Mouse (Mus musculus): ENCODE results near the gene Stk40. TPM values are rescaled to one million over a fixed set of nuclear protein-coding genes. Genes with fewer than 3 reads are reported as not detected.

Gene Stk40
- polyA plus RNA-seq, 1 experiment from 2014 or later, result 37.7 TPM

GRCm38 (mm10) chr4:126115871-126116521 lies 12.2 kb downstream of the Stk40 start:
- WGBS, result 52% methylated on average over 6 of the region's 6 CpGs

GRCm38 (mm10) chr4:126117116-126117515 lies 13.4 kb downstream of the Stk40 start:
- no peaks in the 10 kb centered on the region for H3K27me3 ChIP-seq (ENCODE audit: control insufficient read depth, insufficient read depth, low read depth, low read length)
- ATAC-seq (ENCODE audit: low read depth), result no peak; the same call in 1 of the 2 replicates
- H3K4me3 ChIP-seq (ENCODE audit: low read length), result no peak overlapping the region
- WGBS, result 60% methylated on average over 8 of the region's 8 CpGs
- H3K4me2 ChIP-seq (ENCODE audit: low read depth, low read length), result no peak overlapping the region
- H3K4me1 ChIP-seq (replicated peaks; ENCODE audit: control insufficient read depth, insufficient read depth, low read length), result peaks cover 29% of the 10 kb centered on the region
- H3K27ac ChIP-seq (ENCODE audit: low read length), result peak overlapping the region; percentile 28
- peaks cover 13% of the 10 kb centered on the region for H3K36me3 ChIP-seq (ENCODE audit: control insufficient read depth, insufficient read depth, low read length)
- peaks cover 2% of the 10 kb centered on the region; the same call in 1 of the 2 replicates for H3K9me3 ChIP-seq (ENCODE audit: control insufficient read depth, low read length)
- H3K9ac ChIP-seq (ENCODE audit: low read length), result no peak overlapping the region

More at GRCm38 (mm10) chr4:126115871-126116521, 12.2 kb downstream of the Stk40 start:
- Histone ChIP-seq H3K36me3 (ENCODE audit: control insufficient read depth, insufficient read depth, low read length) (peaks cover 5% of the 10 kb centered on the region), H3K9ac (ENCODE audit: low read length) (no peak overlapping the region), H3K27me3 (ENCODE audit: control insufficient read depth, insufficient read depth, low read depth, low read length) (no peaks in the 10 kb centered on the region), H3K4me1 (replicated peaks; ENCODE audit: control insufficient read depth, insufficient read depth, low read length) (peaks cover 38% of the 10 kb centered on the region), H3K27ac (ENCODE audit: low read length) (peak overlapping the region; percentile 3; the same call in 1 of the 2 replicates), H3K9me3 (ENCODE audit: control insufficient read depth, low read length) (no peaks in the 10 kb centered on the region), H3K4me3 (ENCODE audit: low read length) (no peak overlapping the region), H3K4me2 (ENCODE audit: low read depth, low read length) (no peak overlapping the region)
- ATAC-seq (ENCODE audit: low read depth), result no peak; the same call in 1 of the 2 replicates

- 74% methylated on average over 4 of the region's 4 CpGs for WGBS
- no peak overlapping the region for H3K4me3 ChIP-seq (ENCODE audit: low read length)
Observed at GRCm38 (mm10) chr4:126118651-126119050, 14.9 kb downstream of the Stk40 start.

GRCm38 (mm10) chr4:126119051-126119450 lies 15.3 kb downstream of the Stk40 start:
- Histone ChIP-seq H3K4me1 (replicated peaks; ENCODE audit: control insufficient read depth, insufficient read depth, low read length) (peaks cover 26% of the 10 kb centered on the region), H3K36me3 (ENCODE audit: control insufficient read depth, insufficient read depth, low read length) (peaks cover 13% of the 10 kb centered on the region), H3K9me3 (ENCODE audit: control insufficient read depth, low read length) (peaks cover 2% of the 10 kb centered on the region; the same call in 1 of the 2 replicates), H3K27ac (ENCODE audit: low read length) (no peak overlapping the region), H3K27me3 (ENCODE audit: control insufficient read depth, insufficient read depth, low read depth, low read length) (no peaks in the 10 kb centered on the region), H3K4me3 (ENCODE audit: low read length) (no peak overlapping the region), H3K4me2 (ENCODE audit: low read depth, low read length) (no peak overlapping the region), H3K9ac (ENCODE audit: low read length) (no peak overlapping the region)
- ATAC-seq (ENCODE audit: low read depth), result no peak
- WGBS, result 65% methylated on average over 1 of the region's 1 CpGs

More at GRCm38 (mm10) chr4:126118651-126119050, 14.9 kb downstream of the Stk40 start:
- Histone ChIP-seq H3K4me1 (replicated peaks; ENCODE audit: control insufficient read depth, insufficient read depth, low read length) (peaks cover 29% of the 10 kb centered on the region), H3K9ac (ENCODE audit: low read length) (0 out of 2 replicates have a peak overlapping the region, but pooled peaks have one; percentile 6), H3K36me3 (ENCODE audit: control insufficient read depth, insufficient read depth, low read length) (peaks cover 13% of the 10 kb centered on the region), H3K4me2 (ENCODE audit: low read depth, low read length) (no peak overlapping the region), H3K27ac (ENCODE audit: low read length) (no peak overlapping the region), H3K27me3 (ENCODE audit: control insufficient read depth, insufficient read depth, low read depth, low read length) (no peaks in the 10 kb centered on the region), H3K9me3 (ENCODE audit: control insufficient read depth, low read length) (peaks cover 2% of the 10 kb centered on the region; the same call in 1 of the 2 replicates)
- ATAC-seq (ENCODE audit: low read depth), result no peak

- no peak for ATAC-seq (ENCODE audit: low read depth)
- H3K36me3 ChIP-seq (ENCODE audit: control insufficient read depth, insufficient read depth, low read length), result peaks cover 21% of the 10 kb centered on the region
- WGBS, result 88% methylated on average over 5 of the region's 5 CpGs
- peaks cover 2% of the 10 kb centered on the region; the same call in 1 of the 2 replicates for H3K9me3 ChIP-seq (ENCODE audit: control insufficient read depth, low read length)
- peaks cover 26% of the 10 kb centered on the region for H3K4me1 ChIP-seq (replicated peaks; ENCODE audit: control insufficient read depth, insufficient read depth, low read length)
- no peak overlapping the region for H3K27ac ChIP-seq (ENCODE audit: low read length)
- H3K4me3 ChIP-seq (ENCODE audit: low read length), result no peak overlapping the region
- no peak overlapping the region for H3K9ac ChIP-seq (ENCODE audit: low read length)
- H3K4me2 ChIP-seq (ENCODE audit: low read depth, low read length), result no peak overlapping the region
- H3K27me3 ChIP-seq (ENCODE audit: control insufficient read depth, insufficient read depth, low read depth, low read length), result no peaks in the 10 kb centered on the region
Observed at GRCm38 (mm10) chr4:126120052-126120451, 16.3 kb downstream of the Stk40 start.

- Histone ChIP-seq H3K27me3 (ENCODE audit: control insufficient read depth, insufficient read depth, low read depth, low read length) (no peaks in the 10 kb centered on the region), H3K27ac (ENCODE audit: low read length) (no peak overlapping the region), H3K4me3 (ENCODE audit: low read length) (no peak overlapping the region), H3K9me3 (ENCODE audit: control insufficient read depth, low read length) (peaks cover 2% of the 10 kb centered on the region; the same call in 1 of the 2 replicates), H3K4me2 (ENCODE audit: low read depth, low read length) (no peak overlapping the region), H3K36me3 (ENCODE audit: control insufficient read depth, insufficient read depth, low read length) (peaks cover 23% of the 10 kb centered on the region), H3K9ac (ENCODE audit: low read length) (no peak overlapping the region), H3K4me1 (replicated peaks; ENCODE audit: control insufficient read depth, insufficient read depth, low read length) (peaks cover 24% of the 10 kb centered on the region)
- WGBS, result 81% methylated on average over 2 of the region's 2 CpGs
- ATAC-seq (ENCODE audit: low read depth), result no peak
Observed at GRCm38 (mm10) chr4:126120506-126120905, 16.7 kb downstream of the Stk40 start.

- no peaks in the 10 kb centered on the region for H3K27me3 ChIP-seq (ENCODE audit: control insufficient read depth, insufficient read depth, low read depth, low read length)
- 56% methylated on average over 10 of the region's 10 CpGs for WGBS
- H3K4me3 ChIP-seq (ENCODE audit: low read length), result no peak overlapping the region
- 0 out of 2 replicates have a peak overlapping the region, but pooled peaks have one; percentile 3 for H3K27ac ChIP-seq (ENCODE audit: low read length)
- H3K4me1 ChIP-seq (replicated peaks; ENCODE audit: control insufficient read depth, insufficient read depth, low read length), result peaks cover 7% of the 10 kb centered on the region; the same call in 1 of the 2 replicates
- no peak overlapping the region for H3K9ac ChIP-seq (ENCODE audit: low read length)
- H3K4me2 ChIP-seq (ENCODE audit: low read depth, low read length), result no peak overlapping the region
- H3K9me3 ChIP-seq (ENCODE audit: control insufficient read depth, low read length), result peaks cover 2% of the 10 kb centered on the region; the same call in 1 of the 2 replicates
- H3K36me3 ChIP-seq (ENCODE audit: control insufficient read depth, insufficient read depth, low read length), result peaks cover 36% of the 10 kb centered on the region
- ATAC-seq (ENCODE audit: low read depth), result no peak
Observed at GRCm38 (mm10) chr4:126123309-126124040, 19.7 kb downstream of the Stk40 start.

GRCm38 (mm10) chr4:126130502-126130901 lies 26.7 kb downstream of the Stk40 start:
- WGBS, result 12% methylated on average over 11 of the region's 11 CpGs
- ATAC-seq (ENCODE audit: low read depth), result peak; percentile 71
- peaks cover 25% of the 10 kb centered on the region for H3K36me3 ChIP-seq (ENCODE audit: control insufficient read depth, insufficient read depth, low read length)

More at GRCm38 (mm10) chr4:126130502-126130901, 26.7 kb downstream of the Stk40 start:
- peaks cover 43% of the 10 kb centered on the region for H3K4me1 ChIP-seq (replicated peaks; ENCODE audit: control insufficient read depth, insufficient read depth, low read length)
- H3K27me3 ChIP-seq (ENCODE audit: control insufficient read depth, insufficient read depth, low read depth, low read length), result no peaks in the 10 kb centered on the region
- H3K9ac ChIP-seq (ENCODE audit: low read length), result 0 out of 2 replicates have a peak overlapping the region, but pooled peaks have one; percentile 43
- peak overlapping the region; percentile 25 for H3K4me2 ChIP-seq (ENCODE audit: low read depth, low read length)
- no peak overlapping the region for H3K4me3 ChIP-seq (ENCODE audit: low read length)
- H3K27ac ChIP-seq (ENCODE audit: low read length), result peak overlapping the region; percentile 98
- H3K9me3 ChIP-seq (ENCODE audit: control insufficient read depth, low read length), result no peaks in the 10 kb centered on the region
